8 mouse cellular contexts compared by ENCODE assay signal in the genomic region with DNA sequence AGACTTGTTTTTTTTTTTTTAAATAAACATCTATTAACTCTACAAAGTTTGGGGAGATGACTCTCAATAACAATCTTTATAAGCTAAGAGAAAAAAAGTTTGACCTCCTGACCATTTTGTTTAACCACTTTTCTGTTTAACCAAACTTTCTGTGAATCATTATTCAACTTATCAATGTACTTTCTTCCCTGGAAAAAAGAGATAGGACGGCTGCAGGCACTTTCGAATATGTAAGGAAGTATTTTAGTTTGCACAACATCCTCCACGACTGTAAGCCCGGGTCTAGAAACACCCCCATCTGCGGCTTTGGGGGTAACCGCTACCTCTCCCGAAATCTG. TPM values are rescaled to one million over a fixed set of nuclear protein-coding genes. Genes with fewer than 3 reads are reported as not detected.
A peak's percentile ranks its signal among the peaks of the same experiment; 100 is the strongest.
DNase-seq lines count a peak whose midpoint lies in the region; ATAC-seq lines count a peak whose summit lies in the region.

No protein-coding gene starts in this region.

- H3K4me2 ChIP-seq in lung, embryonic 15.5 days: peak overlapping the region; percentile 47
- peak overlapping the region; percentile 51 for H3K4me2 ChIP-seq in embryonic facial prominence, embryonic 14.5 days (ENCODE audit: low read depth, low read length)
- H3K4me2 ChIP-seq in intestine, embryonic 16.5 days (ENCODE audit: low read depth, low read length): peak overlapping the region; percentile 52
- H3K4me2 ChIP-seq in neural tube, embryonic 14.5 days (ENCODE audit: low read depth, low read length): peak overlapping the region; percentile 47

- no peak for DNase-seq in lung, adult 18-20 months
- DNase-seq in embryonic facial prominence, embryonic 14.5 days (ENCODE audit: low spot score): no peak
- no peak for DNase-seq in layer of hippocampus, adult 9-10 months (ENCODE audit: low spot score)
- no peak for DNase-seq in adrenal gland, postnatal 10 days
- DNase-seq in cerebellum, postnatal 36 days: no peak

- H3K27ac ChIP-seq in lung, embryonic 15.5 days: peak overlapping the region; percentile 92
- H3K27ac ChIP-seq in embryonic facial prominence, embryonic 14.5 days (replicated peaks; ENCODE audit: low read depth, low read length): peak overlapping the region; percentile 87; the same call in 1 of the 2 replicates
- H3K27ac ChIP-seq in intestine, embryonic 16.5 days (ENCODE audit: low read length): peak overlapping the region; percentile 78; the same call in 1 of the 2 replicates
- H3K27ac ChIP-seq in neural tube, embryonic 14.5 days (ENCODE audit: low read depth, low read length): no peak overlapping the region; the same call in 1 of the 2 replicates

- H3K36me3 ChIP-seq in lung, embryonic 15.5 days: peaks cover 5% of the 10 kb centered on the region; the same call in 1 of the 2 replicates
- peaks cover 5% of the 10 kb centered on the region; the same call in 1 of the 2 replicates for H3K36me3 ChIP-seq in embryonic facial prominence, embryonic 14.5 days (ENCODE audit: control insufficient read depth, insufficient read depth, low read length)
- H3K36me3 ChIP-seq in intestine, embryonic 16.5 days (ENCODE audit: control insufficient read depth, insufficient read depth, low read length): no peaks in the 10 kb centered on the region
- H3K36me3 ChIP-seq in neural tube, embryonic 14.5 days (ENCODE audit: control insufficient read depth, insufficient read depth, low read length): no peaks in the 10 kb centered on the region

- ATAC-seq in lung, embryonic 15.5 days (ENCODE audit: borderline replicate concordance, extremely low read depth, low FRiP score, low TSS enrichment): no peak
- no peak; the same call in 1 of the 2 replicates for ATAC-seq in embryonic facial prominence, embryonic 14.5 days (ENCODE audit: low read depth)
- ATAC-seq in intestine, embryonic 16.5 days: no peak
- ATAC-seq in neural tube, embryonic 14.5 days (ENCODE audit: low read depth): no peak

- H3K9ac ChIP-seq in lung, embryonic 15.5 days: peak overlapping the region; percentile 58
- H3K9ac ChIP-seq in embryonic facial prominence, embryonic 14.5 days (ENCODE audit: low read depth, low read length): peak overlapping the region; percentile 76
- peak overlapping the region; percentile 68 for H3K9ac ChIP-seq in intestine, embryonic 16.5 days (ENCODE audit: low read depth, low read length)
- H3K9ac ChIP-seq in neural tube, embryonic 14.5 days (replicated peaks; ENCODE audit: low read depth, low read length): peak overlapping the region; percentile 57

- H3K4me1 ChIP-seq in lung, embryonic 15.5 days: no peaks in the 10 kb centered on the region
- H3K4me1 ChIP-seq in embryonic facial prominence, embryonic 14.5 days (ENCODE audit: control insufficient read depth, insufficient read depth, low read length): no peaks in the 10 kb centered on the region
- no peaks in the 10 kb centered on the region for H3K4me1 ChIP-seq in intestine, embryonic 16.5 days (ENCODE audit: control insufficient read depth, insufficient read depth, low read length)
- no peaks in the 10 kb centered on the region for H3K4me1 ChIP-seq in neural tube, embryonic 14.5 days (ENCODE audit: control insufficient read depth, insufficient read depth, low read length)

- peak overlapping the region; percentile 59 for H3K4me3 ChIP-seq in lung, embryonic 15.5 days
- peak overlapping the region; percentile 56 for H3K4me3 ChIP-seq in embryonic facial prominence, embryonic 14.5 days (ENCODE audit: low read depth, low read length)
- H3K4me3 ChIP-seq in intestine, embryonic 16.5 days (ENCODE audit: low read length): peak overlapping the region; percentile 63
- peak overlapping the region; percentile 51 for H3K4me3 ChIP-seq in neural tube, embryonic 14.5 days (ENCODE audit: low read depth, low read length)

- H3K27me3 ChIP-seq in lung, embryonic 15.5 days: no peaks in the 10 kb centered on the region
- no peaks in the 10 kb centered on the region for H3K27me3 ChIP-seq in embryonic facial prominence, embryonic 14.5 days (replicated peaks; ENCODE audit: control insufficient read depth, insufficient read depth, low read length)
- H3K27me3 ChIP-seq in intestine, embryonic 16.5 days (replicated peaks; ENCODE audit: control insufficient read depth, insufficient read depth, low read length): no peaks in the 10 kb centered on the region
- H3K27me3 ChIP-seq in neural tube, embryonic 14.5 days (ENCODE audit: control insufficient read depth, insufficient read depth, low read length): no peaks in the 10 kb centered on the region

- H3K9me3 ChIP-seq in lung, embryonic 15.5 days: no peaks in the 10 kb centered on the region
- no peaks in the 10 kb centered on the region for H3K9me3 ChIP-seq in embryonic facial prominence, embryonic 14.5 days (ENCODE audit: control insufficient read depth, low read length)
- H3K9me3 ChIP-seq in intestine, embryonic 16.5 days (ENCODE audit: control insufficient read depth, low read length): no peaks in the 10 kb centered on the region
- no peaks in the 10 kb centered on the region for H3K9me3 ChIP-seq in neural tube, embryonic 14.5 days (ENCODE audit: control insufficient read depth, low read length)

- WGBS in lung, embryonic 15.5 days: 22% methylated on average over 7 of the region's 7 CpGs
- 37% methylated on average over 7 of the region's 7 CpGs for WGBS in embryonic facial prominence, embryonic 14.5 days
- WGBS in intestine, embryonic 16.5 days: 22% methylated on average over 7 of the region's 7 CpGs
- 20% methylated on average over 7 of the region's 7 CpGs for WGBS in neural tube, embryonic 14.5 days

RNA-seq across cellular contexts. Expression of gene Prdx4, which starts 3.0 kb away (rescaled TPM):
- polyA plus RNA-seq in lung, embryonic 15.5 days (2015; fragmentation: Nextera tagmentation; extraction: Ambion mirVana): 373 and 388 TPM in 2 replicates
- 322 and 325 TPM in 2 replicates for polyA plus RNA-seq in embryonic facial prominence, embryonic 14.5 days (2014; fragmentation: Nextera tagmentation; extraction: Ambion mirVana)
- polyA plus RNA-seq in intestine, embryonic 16.5 days (2015; fragmentation: Nextera tagmentation; extraction: Ambion mirVana): 185 and 202 TPM in 2 replicates
- polyA plus RNA-seq in neural tube, embryonic 14.5 days (2014; fragmentation: Nextera tagmentation; extraction: Ambion mirVana): 75.4 and 113 TPM in 2 replicates
- 100 to 1,000 TPM in 1 of 2 experiments, 10 to 100 TPM in 1; 80.1 to 104 TPM for total RNA-seq in adrenal gland, postnatal 10 days (2021)
